Mouse (Mus musculus): ENCODE results near the gene 4930558K02Rik. TPM values are rescaled to one million over a fixed set of nuclear protein-coding genes. Genes with fewer than 3 reads are reported as not detected.

The 4930558K02Rik gene
- polyA plus RNA-seq, 1 experiment from 2014 or later = not detected

DNA sequence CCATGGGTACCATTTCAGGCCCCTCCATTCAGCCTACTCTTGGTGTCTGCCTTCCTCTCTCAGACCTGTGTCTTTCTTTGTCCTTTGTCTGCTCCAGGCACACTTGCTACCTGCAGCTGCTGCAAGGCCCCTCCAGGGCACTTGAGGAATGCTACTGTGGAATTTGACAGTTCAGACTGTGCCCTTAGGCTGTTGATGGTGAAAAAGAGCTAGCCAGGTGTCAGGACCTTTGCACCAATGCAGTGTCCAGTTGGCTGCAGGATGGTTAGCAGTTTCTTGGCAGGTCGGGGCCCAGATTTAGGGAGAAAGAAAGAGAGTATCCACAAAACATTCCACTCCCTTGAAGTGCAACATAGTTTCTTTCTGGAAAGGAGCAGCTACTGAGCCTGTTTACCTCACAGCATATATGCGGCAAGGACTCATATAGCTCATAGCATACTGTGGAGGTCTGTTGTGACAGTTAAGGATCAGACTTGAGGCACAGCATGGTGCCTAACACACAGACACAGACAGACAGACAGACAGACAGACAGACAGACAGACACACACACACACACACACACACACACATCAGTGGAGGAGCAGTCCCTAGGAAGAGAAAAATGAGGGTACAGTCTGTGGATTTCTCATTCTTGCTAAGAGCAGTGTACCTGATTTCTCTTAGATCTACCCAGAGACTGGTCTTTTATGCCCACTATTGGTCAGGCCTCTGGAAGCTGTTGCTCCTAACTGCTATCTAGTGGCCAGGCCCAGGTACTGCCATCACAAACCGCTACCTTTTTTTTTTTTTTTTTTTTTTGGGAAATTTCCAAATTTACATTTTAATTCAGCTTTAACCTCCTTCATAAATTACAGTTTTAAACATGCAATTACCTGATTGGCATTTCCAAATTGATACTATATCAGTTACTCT lies 16.7 kb downstream of the 4930558K02Rik start:
- H3K9me3 ChIP-seq = no peaks in the 10 kb centered on the region
- no peak overlapping the region for H3K27ac ChIP-seq
- peaks cover 5% of the 10 kb centered on the region; the same call in 1 of the 2 replicates for H3K4me1 ChIP-seq (replicated peaks)
- 65% methylated on average over 3 of the region's 3 CpGs for WGBS
- no peaks in the 10 kb centered on the region for H3K27me3 ChIP-seq (ENCODE audit: insufficient read depth, poor library complexity, severe bottlenecking)
- no peak overlapping the region for H3K4me3 ChIP-seq
- DNase-seq (ENCODE audit: low spot score) = no peak
- no peaks in the 10 kb centered on the region for H3K36me3 ChIP-seq

DNA sequence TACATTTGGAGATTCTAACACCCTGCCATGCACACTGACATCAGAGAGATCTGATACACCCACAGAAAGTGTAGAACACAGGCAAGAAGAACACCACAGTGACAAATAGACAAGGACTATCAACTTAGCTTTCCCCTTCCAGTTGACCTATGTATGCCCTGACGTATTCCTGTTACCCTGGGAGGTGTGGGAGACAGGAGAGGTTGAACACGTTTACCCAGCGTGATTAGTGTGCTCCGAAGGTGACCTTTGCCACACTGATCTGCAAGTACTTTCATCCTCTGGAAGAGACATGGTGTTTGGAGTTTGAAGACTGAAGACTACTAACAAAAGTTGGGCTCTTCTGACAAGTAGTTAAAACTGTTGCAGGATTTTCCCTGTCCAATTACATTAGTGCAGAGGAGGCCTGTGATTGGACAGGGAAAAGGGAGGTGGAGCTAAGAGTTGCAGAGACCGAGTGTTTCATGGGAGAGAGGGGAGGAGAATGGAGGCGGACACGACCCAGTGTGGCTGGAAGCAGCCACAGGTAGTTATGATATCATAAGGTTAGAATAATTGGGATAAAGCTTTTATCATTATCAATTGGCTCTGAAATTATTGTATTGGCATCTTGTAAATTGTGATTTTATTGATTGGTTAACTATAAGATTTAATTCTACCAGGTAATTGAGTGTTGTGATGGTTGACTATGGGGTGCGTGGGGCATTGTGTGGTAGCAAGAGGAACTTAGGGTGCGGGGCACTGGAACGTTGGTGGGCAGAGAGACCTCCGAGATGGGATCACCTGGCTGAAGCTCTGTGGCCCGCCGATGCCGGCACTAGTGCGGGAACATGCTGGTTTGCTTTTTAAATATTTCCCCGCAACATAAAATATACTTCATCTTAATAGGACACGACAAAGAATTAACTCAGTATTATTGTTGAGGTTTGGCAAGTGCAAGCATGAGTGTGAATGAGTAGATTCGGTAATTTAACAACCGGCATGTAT lies 21.2 kb downstream of the 4930558K02Rik start:
- Histone ChIP-seq H3K36me3 (no peaks in the 10 kb centered on the region), H3K4me1 (replicated peaks) (peaks cover 5% of the 10 kb centered on the region; the same call in 1 of the 2 replicates), H3K27me3 (ENCODE audit: insufficient read depth, poor library complexity, severe bottlenecking) (no peaks in the 10 kb centered on the region), H3K9me3 (no peaks in the 10 kb centered on the region), H3K27ac (no peak overlapping the region), H3K4me3 (no peak overlapping the region)
- 83% methylated on average over 19 of the region's 19 CpGs for WGBS
- no peak for DNase-seq (ENCODE audit: low spot score)

DNA sequence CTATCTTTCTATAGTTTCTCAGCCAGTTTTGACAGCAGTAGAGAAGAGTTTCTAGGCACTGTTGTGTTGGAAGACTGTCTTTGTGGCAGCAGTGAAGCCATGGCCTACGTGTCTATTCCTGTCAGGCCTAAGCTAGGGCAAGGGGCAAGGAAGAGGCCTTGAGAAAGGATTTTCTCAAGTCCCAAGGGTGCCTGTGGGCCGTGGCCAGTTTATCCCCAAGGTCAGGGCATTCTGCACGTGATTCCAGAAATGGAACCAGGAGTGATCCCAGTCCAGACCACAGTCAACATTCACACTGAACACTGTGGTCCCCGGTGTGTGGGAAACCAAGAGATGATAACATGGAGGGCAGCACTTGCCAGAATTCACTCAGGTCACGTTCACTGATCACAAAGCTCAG lies 23.6 kb downstream of the 4930558K02Rik start:
- Histone ChIP-seq H3K27me3 (ENCODE audit: insufficient read depth, poor library complexity, severe bottlenecking) (no peaks in the 10 kb centered on the region), H3K4me3 (no peak overlapping the region), H3K9me3 (no peaks in the 10 kb centered on the region), H3K27ac (no peak overlapping the region), H3K4me1 (replicated peaks) (no peaks in the 10 kb centered on the region), H3K36me3 (no peaks in the 10 kb centered on the region)
- no peak for DNase-seq (ENCODE audit: low spot score)
- WGBS = 68% methylated on average over 5 of the region's 5 CpGs

DNA sequence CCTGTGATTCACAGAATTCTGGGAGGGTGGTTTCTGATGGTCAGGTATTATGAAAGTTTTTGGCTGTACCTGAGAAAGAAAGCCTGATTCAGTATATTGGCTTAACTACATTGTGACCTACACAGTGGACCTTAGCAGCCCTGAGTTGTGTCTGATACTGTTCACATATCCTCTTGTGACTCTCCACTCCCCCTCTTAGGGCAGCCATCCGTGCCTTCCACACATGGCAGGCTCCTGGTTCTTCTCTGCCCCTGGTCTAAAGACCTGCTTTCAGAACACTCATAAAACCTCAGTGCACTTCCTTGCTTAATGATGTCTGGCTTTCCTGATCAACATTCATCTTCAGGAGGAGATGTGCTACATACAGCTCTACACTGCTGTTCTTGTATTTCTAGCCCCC lies 26.8 kb downstream of the 4930558K02Rik start:
- Histone ChIP-seq H3K27me3 (ENCODE audit: insufficient read depth, poor library complexity, severe bottlenecking) (no peaks in the 10 kb centered on the region), H3K4me3 (no peak overlapping the region), H3K36me3 (no peaks in the 10 kb centered on the region), H3K27ac (no peak overlapping the region), H3K4me1 (replicated peaks) (no peaks in the 10 kb centered on the region), H3K9me3 (no peaks in the 10 kb centered on the region)
- no peak for DNase-seq (ENCODE audit: low spot score)
- 61% methylated on average over 1 of the region's 1 CpGs for WGBS

DNA sequence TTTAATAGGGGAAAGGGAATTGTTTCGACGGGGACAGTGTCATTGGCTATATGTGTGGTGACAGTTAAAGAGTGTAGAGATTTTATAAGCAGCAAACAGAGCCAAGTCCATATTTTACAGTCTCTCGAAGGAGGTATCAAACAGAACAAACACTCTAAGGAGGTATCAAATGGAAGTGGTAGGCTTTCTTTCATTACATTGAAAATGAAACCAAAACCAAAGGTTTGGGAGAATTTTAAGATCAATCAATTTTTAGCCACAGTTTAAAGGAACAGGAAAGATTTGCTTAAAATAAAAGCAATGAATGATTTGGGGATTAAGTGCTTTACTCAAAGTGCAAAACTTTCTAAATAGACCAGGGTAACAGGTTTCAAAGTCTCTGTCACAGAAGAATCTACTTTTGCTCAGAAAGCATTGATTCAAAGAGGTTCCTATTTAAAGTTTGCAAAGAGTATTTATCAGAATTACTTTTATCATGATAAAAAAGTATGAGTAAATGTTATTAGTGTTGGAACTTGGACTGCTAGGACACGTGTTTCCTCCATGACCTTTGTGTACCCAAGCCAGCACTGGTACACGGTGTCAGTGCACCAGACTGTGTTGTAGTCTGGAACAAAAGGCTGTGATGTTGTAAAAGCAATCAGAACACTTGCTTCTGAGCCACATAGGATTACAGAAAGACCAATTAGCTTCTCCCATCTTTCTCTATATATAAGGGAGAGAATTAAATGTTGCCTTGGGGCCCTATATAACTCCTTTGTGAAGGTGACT lies 28.2 kb downstream of the 4930558K02Rik start:
- Histone ChIP-seq H3K4me1 (replicated peaks) (no peaks in the 10 kb centered on the region), H3K27me3 (ENCODE audit: insufficient read depth, poor library complexity, severe bottlenecking) (no peaks in the 10 kb centered on the region), H3K27ac (no peak overlapping the region), H3K36me3 (no peaks in the 10 kb centered on the region), H3K4me3 (no peak overlapping the region), H3K9me3 (no peaks in the 10 kb centered on the region)
- WGBS = 86% methylated on average over 5 of the region's 5 CpGs
- no peak for DNase-seq (ENCODE audit: low spot score)

DNA sequence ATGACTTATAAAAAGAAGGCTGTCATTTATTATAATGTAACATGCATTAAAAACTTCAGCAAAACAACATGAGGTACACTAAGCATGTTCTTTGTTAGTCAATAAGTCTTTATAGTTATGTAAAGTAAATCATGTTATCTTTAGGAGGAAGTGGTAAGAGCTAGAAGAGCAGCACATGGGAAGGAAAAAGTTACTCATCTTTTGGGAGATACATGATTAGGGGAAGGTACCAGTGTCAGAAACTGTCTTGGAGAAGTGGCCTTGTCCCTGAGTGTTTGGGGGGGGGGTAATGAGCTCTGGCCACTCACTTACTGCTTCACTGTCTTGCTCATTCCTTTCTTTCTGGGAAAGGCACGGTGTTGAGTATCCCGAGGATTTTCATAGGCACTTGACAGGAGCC lies 37.4 kb downstream of the 4930558K02Rik start:
- no peak overlapping the region for H3K4me3 ChIP-seq
- H3K9me3 ChIP-seq = no peaks in the 10 kb centered on the region
- H3K36me3 ChIP-seq = no peaks in the 10 kb centered on the region
- WGBS = 91% methylated on average over 2 of the region's 2 CpGs
- H3K27ac ChIP-seq = no peak overlapping the region
- no peak for DNase-seq (ENCODE audit: low spot score)
- no peaks in the 10 kb centered on the region for H3K4me1 ChIP-seq (replicated peaks)
- no peaks in the 10 kb centered on the region for H3K27me3 ChIP-seq (ENCODE audit: insufficient read depth, poor library complexity, severe bottlenecking)

DNA sequence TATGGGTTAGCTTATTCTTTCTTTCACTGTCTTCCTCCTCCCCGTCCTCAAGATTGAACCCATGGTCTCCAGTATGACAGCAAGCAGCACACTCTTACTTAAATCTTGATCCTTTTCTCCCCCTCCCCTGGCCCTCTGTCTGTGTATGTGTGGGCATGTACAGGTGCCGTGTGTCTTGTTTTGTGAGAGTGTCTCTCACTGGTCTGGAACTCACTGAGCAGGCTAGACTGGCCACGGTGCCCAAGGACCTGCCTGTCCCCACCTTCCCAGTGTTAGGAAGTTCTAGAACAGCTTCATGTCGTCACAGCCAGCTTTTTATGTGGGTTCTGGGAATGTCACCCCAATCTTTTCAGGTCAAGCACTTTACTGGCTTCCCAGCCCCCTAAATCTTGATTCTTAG lies 47.1 kb downstream of the 4930558K02Rik start:
- Histone ChIP-seq H3K9me3 (no peaks in the 10 kb centered on the region), H3K4me3 (no peak overlapping the region), H3K27ac (no peak overlapping the region), H3K4me1 (replicated peaks) (no peaks in the 10 kb centered on the region), H3K36me3 (no peaks in the 10 kb centered on the region), H3K27me3 (ENCODE audit: insufficient read depth, poor library complexity, severe bottlenecking) (no peaks in the 10 kb centered on the region)
- DNase-seq (ENCODE audit: low spot score) = no peak
- WGBS = 84% methylated on average over 4 of the region's 4 CpGs

DNA sequence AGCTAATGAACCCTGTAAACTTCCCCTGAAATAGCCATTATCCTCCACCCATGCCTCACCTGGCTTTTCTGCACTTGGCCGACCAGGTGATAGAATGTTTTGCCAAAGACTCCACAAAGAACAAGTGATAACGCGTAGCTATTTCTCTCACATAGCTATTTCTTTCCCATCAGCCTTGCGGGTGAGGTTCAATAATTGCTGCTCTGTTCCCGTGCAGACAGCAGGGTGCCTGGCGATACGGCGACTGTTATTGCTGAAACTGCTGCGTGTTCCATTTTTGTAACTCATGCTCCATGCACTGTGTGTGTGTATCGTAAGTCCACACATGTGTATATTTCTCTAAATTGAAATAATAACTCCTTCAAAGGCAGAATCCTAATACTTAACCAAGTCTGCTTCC lies 47.6 kb downstream of the 4930558K02Rik start:
- H3K27ac ChIP-seq = no peak overlapping the region
- no peak overlapping the region for H3K4me3 ChIP-seq
- H3K36me3 ChIP-seq = no peaks in the 10 kb centered on the region
- no peaks in the 10 kb centered on the region for H3K9me3 ChIP-seq
- DNase-seq (ENCODE audit: low spot score) = no peak
- H3K4me1 ChIP-seq (replicated peaks) = no peaks in the 10 kb centered on the region
- 88% methylated on average over 10 of the region's 10 CpGs for WGBS
- H3K27me3 ChIP-seq (ENCODE audit: insufficient read depth, poor library complexity, severe bottlenecking) = no peaks in the 10 kb centered on the region

DNA sequence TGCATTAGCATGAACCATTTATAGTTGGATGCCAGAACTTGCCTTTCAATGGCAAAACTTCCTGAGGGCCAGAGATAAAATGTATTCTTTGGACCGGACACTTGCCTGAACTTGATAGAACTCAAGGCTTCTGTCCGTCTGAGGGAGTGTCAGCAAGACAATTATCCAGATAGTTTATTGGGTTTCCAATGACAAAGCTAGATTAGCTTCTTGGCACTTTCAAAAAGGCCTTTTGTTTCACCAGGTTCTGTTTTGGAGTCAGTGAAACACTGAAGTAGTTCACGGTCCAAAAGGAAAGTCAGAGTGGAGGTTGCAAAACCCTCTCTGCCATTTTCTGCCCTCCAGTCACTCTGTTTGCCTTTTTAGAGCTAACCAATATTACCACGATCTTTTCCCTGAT lies 48.1 kb downstream of the 4930558K02Rik start:
- H3K4me1 ChIP-seq (replicated peaks) = no peaks in the 10 kb centered on the region
- H3K27ac ChIP-seq = no peak overlapping the region
- H3K27me3 ChIP-seq (ENCODE audit: insufficient read depth, poor library complexity, severe bottlenecking) = no peaks in the 10 kb centered on the region
- no peaks in the 10 kb centered on the region for H3K36me3 ChIP-seq
- no peak for DNase-seq (ENCODE audit: low spot score)
- no peak overlapping the region for H3K4me3 ChIP-seq
- 71% methylated on average over 4 of the region's 4 CpGs for WGBS
- H3K9me3 ChIP-seq = no peaks in the 10 kb centered on the region

DNA sequence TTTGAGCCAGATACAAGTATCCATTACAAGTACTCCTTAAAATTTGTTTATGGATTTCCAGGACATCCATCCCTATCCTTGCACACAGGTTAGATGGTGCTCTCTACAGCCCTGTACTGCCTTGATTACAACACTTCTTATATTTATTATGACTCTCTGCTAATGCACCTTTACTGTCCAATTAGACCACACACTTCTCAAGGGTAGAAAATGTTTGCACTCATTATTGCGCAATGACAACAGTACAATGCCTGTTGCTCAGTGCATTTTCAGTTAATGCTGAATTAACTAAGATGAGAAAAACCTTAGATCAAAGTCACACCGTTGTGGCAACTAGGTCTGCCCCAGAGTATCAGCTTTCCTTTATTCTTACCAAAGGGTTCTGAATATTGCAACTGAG lies 51.5 kb downstream of the 4930558K02Rik start:
- Histone ChIP-seq H3K27me3 (ENCODE audit: insufficient read depth, poor library complexity, severe bottlenecking) (no peaks in the 10 kb centered on the region), H3K9me3 (no peaks in the 10 kb centered on the region), H3K4me3 (no peak overlapping the region), H3K27ac (no peak overlapping the region), H3K4me1 (replicated peaks) (no peaks in the 10 kb centered on the region), H3K36me3 (no peaks in the 10 kb centered on the region)
- WGBS = 92% methylated on average over 2 of the region's 2 CpGs
- DNase-seq (ENCODE audit: low spot score) = no peak

DNA sequence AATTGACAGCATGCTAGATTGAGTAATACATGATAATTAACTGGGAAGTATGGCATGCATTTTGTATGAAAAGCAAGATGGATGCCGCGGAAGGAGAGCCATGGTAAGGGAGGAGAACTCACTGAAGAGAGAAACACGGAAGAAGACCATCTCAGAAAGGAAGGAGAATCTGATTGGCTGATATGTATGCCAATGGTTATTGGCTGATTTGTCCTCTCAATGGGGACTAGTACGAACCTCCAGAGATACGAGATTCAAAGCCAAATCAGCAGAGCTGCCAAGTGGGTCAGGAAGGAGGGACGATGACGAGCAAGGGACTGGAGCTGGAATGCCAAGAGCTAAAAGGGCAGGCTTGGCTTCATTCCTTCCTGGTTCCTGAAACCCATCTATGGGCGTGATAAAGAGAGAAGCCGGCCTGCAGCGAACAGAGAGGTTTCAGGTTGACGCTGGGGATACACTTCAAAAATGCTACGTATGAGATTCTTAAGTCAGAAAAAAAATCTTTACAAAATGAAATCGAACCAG lies 54.1 kb downstream of the 4930558K02Rik start:
- Histone ChIP-seq H3K4me1 (replicated peaks) (no peaks in the 10 kb centered on the region), H3K27me3 (ENCODE audit: insufficient read depth, poor library complexity, severe bottlenecking) (no peaks in the 10 kb centered on the region), H3K36me3 (no peaks in the 10 kb centered on the region), H3K4me3 (no peak overlapping the region), H3K9me3 (no peaks in the 10 kb centered on the region), H3K27ac (no peak overlapping the region)
- WGBS = 88% methylated on average over 13 of the region's 13 CpGs
- no peak for DNase-seq (ENCODE audit: low spot score)

DNA sequence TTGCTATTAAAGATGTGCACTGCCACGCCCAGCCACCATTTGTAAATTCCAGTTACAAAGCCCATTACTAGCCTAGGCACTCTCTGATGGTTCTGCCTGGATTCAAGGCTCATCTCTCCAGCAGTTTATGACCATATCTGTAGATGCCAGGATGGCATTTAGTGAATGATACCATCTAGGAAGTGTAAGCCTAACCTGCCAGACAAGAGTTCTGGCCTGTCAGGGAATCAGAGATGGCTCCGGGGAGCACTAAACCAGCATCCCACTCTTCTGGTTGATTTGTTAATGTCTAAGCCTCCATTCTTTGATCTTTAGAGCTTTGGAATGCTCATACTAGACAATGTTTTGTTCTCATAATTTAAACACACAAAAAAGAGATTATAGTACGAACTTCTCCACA lies 55.1 kb downstream of the 4930558K02Rik start:
- Histone ChIP-seq H3K27ac (no peak overlapping the region), H3K4me3 (no peak overlapping the region), H3K4me1 (replicated peaks) (0 out of 2 replicates have a peak, but pooled peaks cover under 1% of the 10 kb centered on the region), H3K9me3 (no peaks in the 10 kb centered on the region), H3K36me3 (no peaks in the 10 kb centered on the region), H3K27me3 (ENCODE audit: insufficient read depth, poor library complexity, severe bottlenecking) (no peaks in the 10 kb centered on the region)
- no peak for DNase-seq (ENCODE audit: low spot score)
- 77% methylated on average over 3 of the region's 3 CpGs for WGBS

All from hindbrain, embryonic 10.5 days (tissue).